Mouse (Mus musculus) kidney, postnatal 25 days (tissue): ENCODE results near the gene Hist1h4d.
"Not testable (repeated sequence)": the region's sequence is repeated elsewhere in the genome, so short reads cannot be mapped to it uniquely, and the experiment has no call there.

Experiments
- DNase-seq, 2 experiments: peaks; one replicate each; pipeline ENCODE4 v3.0.0; 2021; ENCODE audit warnings: mixed read lengths in 2 of 2

Gene Hist1h4d

DNA sequence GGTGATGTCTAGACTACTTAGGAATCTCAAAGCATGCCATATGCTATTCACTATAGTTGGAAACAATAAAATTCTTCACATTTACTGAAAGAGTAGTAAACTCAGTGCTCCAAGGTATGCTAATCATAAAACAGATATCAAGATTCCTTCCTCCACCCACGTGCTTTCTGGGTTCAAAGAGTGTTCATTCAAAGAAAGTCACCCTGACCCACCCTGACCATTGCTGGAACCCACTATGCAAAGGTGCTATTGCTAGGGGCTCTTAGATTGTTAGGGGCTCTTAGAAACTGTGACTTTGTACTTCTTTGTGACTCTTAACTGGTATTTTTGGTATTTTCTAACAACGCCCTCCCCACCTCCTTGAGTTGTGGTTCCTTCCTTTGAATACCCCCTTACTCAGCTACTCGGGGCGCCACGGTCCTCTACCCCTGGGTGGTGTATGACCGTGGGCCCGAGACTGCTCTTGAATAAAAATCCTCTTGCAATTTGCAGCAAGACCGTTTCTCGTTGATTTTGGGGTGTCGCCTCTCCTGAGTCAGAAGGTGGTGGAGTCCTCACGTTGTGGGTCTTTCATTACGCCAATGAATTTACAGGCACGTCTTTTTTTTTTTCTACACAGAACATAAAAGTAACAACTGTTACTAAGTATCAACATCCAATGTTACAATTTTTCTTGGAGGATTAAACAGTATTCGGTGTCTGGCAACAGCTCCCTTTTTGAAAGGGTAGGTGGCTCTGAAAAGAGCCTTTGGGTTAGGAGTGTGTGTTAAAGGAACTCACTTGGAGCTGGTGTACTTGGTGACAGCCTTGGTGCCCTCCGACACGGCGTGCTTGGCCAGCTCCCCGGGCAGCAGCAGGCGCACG is 8.1 kb upstream of the Hist1h4d start:
- not testable (repeated sequence) for DNase-seq

DNA sequence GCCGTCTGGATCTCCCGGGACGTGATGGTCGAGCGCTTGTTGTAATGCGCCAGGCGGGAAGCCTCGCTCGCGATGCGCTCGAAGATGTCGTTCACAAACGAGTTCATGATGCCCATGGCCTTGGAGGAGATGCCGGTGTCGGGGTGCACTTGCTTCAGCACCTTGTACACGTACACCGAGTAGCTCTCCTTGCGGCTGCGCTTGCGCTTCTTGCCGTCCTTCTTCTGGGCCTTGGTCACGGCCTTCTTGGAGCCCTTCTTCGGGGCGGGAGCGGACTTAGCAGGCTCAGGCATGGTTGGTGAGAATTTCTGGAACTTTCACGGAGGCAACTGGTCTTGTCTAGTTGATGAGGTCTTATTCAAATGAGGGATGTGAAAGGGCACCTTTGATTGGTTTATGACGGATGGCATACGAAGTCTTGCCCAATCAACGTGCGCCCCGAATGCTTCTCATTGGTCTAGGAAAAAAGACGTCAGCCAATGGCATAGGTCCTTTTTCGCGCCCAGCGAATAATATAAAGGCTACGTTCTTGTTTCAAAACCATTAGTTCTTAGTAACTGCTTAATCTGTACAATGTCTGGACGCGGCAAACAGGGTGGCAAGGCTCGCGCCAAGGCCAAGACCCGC is 7.4 kb upstream of the Hist1h4d start, which contains the start of the genes Hist1h2bf and Hist1h2ad:
Gene Hist1h2bf, minus strand, starts transcription at position 299 of the 627 bp plus-strand sequence.
Gene Hist1h2ad, plus strand, starts transcription at position 484 of the 627 bp plus-strand sequence.
- peak; percentile 90 to 94 for DNase-seq

DNA sequence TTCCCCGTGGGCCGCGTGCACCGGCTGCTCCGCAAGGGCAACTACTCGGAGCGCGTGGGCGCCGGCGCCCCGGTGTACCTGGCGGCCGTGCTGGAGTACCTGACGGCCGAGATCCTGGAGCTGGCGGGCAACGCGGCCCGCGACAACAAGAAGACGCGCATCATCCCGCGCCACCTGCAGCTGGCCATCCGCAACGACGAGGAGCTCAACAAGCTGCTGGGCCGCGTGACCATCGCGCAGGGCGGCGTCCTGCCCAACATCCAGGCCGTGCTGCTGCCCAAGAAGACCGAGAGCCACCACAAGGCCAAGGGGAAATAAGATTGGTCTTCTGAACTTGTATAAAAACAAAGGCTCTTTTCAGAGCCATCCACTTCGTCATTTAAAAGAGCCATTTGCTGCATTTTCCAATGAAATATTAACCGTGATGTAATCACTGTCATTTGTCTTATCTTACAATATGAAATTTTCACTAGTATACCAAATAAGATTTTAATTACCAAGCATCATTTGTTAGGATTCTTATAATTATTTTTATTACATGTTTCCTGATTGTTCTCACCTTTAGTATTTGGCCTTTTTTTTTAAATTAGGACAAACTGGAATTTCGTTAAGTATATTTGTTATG is 6.7 kb upstream of the Hist1h4d start:
- not testable (repeated sequence) for DNase-seq

DNA sequence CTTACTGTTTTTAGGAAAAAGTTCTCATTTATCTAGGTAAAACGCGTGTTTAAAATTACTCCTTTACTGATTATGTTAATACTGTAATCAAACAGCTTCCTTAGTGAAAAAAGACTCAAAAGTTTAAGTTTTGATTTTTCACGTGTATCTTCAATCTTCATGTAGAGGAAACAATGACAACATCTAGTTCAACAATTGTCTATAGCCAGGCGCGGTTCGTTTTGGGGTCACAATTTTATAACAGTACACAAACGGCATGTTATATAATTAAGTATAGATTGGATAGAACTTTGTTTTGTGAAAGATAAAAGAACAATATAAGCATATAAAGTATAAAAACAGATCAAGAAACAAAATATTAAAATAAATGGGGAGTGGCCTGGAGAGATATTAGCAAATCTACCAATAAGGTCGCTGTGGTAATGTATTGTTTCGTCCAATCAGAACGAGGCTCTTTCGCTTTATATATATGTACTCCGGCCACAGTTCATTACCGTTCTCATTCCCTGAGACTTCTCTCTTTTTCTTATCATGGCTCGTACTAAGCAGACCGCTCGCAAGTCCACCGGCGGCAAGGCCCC is 6.0 kb upstream of the Hist1h4d start, which contains the start of gene Hist1h3d:
Gene Hist1h3d, plus strand, starts transcription at position 493 of the 581 bp plus-strand sequence.
- no peak for DNase-seq

DNA sequence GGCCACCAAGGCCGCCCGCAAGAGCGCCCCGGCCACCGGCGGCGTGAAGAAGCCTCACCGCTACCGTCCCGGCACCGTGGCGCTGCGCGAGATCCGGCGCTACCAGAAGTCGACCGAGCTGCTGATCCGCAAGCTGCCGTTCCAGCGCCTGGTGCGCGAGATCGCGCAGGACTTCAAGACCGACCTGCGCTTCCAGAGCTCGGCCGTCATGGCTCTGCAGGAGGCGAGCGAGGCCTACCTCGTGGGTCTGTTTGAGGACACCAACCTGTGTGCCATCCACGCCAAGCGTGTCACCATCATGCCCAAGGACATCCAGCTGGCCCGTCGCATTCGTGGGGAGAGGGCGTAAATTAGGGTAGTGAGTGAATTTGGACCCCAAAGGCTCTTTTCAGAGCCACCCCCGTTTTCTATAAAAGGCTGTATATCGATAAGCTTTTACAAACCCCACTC is 5.5 kb upstream of the Hist1h4d start:
- not testable (repeated sequence) for DNase-seq

DNA sequence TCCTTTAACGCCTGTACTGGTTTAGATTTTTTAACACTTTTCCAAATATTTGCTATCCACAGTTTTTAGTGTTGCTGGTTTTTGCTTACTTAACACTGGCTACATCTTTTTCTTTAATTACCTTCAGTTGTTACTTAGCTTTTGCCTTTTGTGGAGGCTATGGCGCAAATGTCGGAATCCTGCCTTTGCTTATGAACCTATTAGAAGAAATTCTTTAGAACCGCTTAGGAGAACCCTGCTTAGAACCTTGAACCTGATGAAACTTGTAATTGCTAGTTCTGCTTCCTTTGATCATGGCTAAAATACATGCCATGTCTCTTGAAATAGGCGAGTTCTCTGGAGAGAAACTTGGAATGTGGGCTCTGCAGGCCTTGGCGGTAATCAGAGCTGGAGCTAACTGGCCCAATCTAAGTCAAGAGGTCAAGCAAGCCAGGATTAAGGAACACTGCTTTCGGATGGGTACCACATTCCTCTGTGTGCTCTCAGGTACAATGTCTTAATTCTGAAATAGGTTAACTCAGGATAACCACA is 5.0 kb upstream of the Hist1h4d start:
- no peak for DNase-seq

DNA sequence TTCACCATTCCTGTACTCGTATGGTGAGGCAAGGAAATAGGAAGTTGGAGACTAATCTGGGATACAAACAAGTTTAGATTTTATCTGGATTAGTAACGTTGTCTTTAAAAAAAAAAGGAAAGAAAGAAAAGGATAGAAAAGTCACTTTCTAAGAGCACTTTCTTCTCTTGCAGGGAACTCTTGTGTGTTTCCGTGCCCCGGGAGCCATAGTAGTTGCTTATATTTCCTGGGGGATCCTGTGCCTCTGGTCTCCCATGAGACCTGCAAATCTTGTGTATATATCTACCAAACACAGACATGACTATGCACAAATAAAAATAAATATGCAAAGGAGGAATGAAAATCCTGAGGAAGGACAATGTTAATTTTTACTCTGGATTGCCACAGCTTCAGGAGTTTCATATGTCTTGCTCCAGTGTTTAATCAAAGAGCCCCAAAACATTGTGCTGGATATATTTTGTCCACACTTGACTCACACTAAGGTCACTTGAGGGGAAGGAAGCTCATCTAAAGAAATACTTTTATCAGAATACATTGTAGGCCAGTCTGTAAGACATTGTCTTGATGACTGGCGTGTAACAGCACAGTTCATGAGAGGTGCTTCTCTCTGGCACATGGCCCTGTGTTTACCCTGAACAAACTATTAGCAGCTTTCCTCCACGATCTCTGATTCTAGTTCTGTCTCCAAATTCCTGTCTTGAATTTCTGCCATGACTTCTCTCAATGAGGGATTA is 4.3 kb upstream of the Hist1h4d start:
- no peak for DNase-seq

DNA sequence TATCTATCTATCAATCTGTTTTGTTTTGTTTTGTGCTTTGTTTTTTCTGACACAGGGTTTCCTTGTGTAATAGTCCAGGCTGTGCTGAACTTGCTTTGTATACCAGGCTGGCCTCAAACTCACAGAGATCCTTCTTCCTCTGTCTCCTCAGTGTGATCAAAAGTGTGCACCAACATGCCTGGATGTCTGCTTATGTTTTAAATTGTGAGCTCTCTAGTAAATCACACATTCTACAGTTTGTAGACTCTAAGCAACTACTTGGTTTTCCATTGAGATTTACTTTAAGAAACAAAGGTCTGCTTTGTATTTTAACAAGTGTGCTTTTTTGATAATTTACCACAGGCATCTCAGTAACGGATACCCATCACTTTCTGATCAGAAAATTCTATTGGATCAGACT is 3.6 kb upstream of the Hist1h4d start:
- DNase-seq, result no peak

DNA sequence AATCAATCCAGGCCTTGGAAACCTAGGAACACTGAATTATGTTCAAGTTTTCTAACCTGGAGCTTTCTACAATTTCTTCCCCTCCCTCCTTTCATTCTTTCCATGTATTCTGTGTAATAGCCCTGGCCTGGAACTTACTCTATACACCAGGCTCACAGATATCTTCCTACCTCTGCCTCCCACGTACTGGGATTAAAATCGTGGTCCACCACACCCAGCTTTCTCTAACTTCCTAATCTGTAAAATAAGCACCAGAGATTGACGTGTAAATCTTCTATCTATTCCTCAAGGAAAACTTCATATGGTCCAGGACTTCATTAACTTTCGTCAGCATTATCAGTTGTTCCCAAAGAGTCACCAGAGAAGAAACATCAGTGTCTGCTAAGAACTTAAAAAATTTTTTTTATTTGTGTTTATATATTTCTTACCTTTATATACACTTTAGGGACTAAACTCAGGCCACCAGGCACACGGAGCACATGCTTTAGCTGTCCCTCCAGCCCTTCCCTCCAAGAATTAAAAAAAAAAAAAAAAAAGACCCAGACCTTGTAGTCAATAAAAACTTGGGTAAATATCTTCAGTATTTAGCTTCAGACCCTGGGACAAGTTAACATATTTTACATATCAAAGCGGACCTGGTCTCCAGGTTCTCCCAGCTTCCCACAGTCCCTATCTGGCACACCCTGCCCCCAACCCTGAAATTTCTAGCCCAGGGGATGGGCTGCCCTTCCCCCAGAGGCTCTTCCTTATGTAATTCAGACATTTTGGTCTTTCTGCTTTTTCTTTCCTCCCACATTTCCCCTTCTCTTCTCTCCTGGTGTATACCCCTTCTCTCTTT is 1.0 kb downstream of the Hist1h4d start:
- no peak for DNase-seq

DNA sequence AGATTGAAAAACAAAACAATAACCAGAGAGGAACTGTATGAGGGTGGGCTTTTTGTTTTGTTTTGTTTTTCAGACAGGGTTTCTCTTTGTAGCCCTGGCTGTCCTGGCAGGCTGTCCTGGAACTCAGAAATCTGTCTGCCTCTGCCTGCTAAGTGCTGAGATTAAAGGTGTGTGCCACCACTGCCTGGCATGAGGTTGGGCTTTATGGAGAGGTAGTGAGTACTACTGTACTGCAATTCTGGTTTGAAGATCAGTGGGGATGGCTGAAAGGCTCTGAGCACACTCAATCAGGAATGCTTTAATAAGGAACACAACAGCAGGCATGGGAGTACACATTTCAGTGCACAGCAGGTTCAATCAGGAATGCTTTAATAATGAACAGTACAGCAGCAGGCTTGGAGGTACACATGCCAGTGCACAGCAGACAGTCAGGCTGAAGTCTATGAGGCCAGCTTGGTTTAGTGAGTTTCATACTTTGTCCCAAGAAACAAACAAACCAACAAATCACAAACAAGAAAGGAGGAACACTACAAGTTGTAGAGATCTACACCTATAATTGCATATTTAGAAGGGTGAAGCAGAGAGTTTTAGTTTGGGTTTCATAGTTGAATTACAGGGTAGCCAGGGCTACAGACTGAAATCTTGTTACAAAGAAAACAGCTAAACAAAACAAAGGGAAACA is 2.1 kb downstream of the Hist1h4d start:
- no peak for DNase-seq

DNA sequence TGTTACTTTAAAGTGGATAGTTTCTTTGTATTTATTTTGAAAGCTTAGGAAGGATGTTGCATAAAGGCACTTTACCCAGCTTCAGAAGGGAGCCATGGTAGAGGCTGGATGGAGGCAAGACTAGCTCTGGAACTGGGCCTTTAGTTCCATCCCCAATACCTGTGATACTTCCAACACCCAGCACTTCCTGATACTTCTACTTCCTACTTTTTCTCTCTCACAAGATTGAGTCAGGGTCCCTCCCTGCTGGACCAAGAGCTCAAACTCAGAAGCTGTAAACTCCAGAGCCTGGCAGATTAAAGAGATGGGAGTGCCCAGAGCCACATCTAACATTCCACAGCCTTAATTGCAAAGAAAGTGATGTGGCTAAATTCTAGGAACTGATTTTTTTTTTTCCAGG is 2.9 kb downstream of the Hist1h4d start:
- DNase-seq, result no peak

DNA sequence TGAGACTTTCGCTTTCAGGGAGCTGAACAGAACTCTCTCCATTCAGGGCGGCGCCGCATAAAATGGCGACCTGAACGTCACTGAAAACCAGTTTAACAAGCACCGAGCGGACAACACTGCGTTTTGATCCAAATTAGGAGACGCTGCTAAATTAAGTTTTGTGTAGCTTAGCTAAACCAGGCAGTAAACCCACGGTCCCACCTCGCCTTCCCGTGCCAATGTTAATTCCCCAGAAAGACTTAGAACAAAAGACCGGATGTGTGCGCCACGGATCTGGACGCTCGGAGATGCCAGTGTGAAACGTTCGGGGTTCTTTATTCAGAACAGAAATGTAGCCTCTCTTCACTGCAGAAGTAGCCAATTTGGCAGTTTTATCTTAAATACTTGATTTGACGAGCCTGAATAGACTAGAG is 3.6 kb downstream of the Hist1h4d start:
- DNase-seq, result peak; percentile 71 to 82

DNA sequence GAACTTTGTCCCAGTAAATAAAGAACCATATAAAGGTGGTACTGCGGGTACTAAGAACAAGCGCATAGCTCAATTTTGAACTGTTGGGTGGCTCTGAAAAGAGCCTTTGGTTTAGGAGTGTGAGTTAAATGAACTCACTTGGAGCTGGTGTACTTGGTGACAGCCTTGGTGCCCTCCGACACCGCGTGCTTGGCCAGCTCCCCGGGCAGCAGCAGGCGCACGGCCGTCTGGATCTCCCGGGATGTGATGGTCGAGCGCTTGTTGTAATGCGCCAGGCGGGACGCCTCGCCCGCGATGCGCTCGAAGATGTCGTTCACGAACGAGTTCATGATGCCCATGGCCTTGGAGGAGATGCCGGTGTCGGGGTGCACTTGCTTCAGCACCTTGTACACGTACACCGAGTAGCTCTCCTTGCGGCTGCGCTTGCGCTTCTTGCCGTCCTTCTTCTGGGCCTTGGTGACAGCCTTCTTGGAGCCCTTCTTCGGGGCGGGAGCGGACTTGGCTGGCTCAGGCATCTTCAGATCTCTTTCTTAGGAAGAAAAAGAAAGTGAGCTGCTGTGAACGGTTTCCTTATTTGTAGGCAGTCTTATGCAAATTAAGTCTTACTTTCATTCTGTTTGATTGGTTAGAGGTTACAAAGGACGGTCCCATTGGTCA is 4.2 kb downstream of the Hist1h4d start:
- peak; percentile 43 to 75 for DNase-seq

DNA sequence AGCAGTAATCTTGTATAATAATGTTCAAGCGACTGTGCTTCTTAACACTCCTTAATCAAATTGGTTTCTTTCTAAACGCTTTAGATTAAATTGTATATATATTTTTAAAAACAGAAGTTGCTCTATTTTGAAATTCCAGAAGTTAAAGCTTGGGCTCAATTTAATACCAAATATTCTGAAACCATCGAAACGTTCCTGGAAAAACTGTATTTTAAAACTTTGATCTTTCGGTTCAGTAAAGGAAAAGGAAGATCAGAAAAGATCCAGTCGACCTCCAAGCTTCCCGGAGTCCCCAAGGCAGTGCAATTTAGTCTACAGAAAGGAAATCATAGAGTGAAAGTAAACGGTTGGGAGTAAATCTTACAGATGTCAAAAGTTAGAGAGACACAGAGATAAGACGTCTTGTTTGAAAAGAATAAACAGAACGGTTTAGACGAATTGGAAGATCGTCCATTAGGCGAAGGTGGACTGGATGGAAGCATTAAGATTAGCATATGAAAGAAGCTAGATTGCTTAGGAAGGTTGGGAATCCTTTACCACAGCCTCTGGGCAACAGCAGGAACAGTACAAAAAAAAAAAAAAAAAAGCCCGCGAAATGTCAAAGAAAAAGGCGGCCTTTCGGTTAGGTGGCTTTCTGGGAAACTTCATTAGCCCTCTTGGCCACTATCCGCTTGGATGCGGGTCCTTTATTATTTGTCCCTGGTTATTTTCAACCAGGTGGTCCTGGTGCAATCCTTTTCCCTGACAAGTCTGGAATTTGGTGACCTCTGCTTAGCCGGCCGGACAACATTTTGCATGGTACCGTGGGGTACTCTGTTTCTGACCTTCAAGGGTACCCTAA is 4.9 kb downstream of the Hist1h4d start:
- no peak for DNase-seq

DNA sequence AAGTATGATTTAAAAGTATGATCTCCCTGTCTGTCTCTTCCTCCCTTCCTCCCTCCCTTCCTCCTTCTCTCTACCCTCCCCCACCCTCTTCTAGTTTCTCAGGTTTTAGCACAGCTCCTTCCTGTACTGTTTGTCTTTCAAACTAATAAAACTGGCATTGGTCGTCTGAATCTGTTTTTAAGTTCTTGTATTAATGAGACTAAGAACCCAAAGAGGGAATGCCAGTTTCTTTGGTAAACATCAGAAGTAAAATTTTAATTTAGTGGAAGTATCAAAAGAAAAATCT is 5.5 kb downstream of the Hist1h4d start:
- no peak for DNase-seq

DNA sequence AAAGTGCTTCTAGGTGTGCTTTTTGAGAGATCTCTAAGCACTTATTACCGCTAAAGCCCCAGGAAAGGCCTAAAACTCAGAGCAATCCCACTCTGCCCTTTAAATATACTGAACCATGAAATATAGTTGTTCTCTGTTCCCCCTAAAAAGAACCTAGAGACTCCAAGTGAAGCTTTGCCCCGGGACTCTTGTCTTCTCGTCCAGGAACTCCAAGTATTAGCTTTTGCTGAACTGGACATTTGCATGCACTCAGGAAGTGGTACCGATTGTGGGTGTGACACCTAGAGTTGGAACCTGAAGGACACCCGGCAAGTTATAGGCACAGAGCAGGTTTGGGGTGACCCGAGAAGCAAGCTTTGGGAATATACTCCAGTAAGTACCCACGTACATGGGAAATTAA is 9.8 kb downstream of the Hist1h4d start:
- DNase-seq, result no peak

DNA sequence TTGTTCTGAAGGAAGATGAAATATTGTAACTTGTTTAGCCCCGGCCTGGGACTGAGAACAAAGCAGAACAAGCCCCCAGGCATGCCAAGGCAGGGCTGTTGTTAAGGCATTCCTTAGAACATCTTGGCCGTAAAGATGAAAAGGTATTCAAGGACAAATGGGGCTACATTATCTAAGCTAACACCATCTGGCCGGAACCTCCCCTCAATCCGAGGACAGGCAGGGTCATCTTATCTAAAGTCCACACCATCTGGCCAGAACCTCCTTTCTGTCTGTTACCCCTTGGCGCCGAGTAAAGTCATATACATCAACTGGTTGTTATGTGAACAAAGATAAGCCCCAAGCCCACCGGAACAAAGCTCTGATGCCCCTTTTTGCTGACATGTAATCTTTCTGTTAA is 10.5 kb downstream of the Hist1h4d start:
- not testable (repeated sequence) for DNase-seq

DNA sequence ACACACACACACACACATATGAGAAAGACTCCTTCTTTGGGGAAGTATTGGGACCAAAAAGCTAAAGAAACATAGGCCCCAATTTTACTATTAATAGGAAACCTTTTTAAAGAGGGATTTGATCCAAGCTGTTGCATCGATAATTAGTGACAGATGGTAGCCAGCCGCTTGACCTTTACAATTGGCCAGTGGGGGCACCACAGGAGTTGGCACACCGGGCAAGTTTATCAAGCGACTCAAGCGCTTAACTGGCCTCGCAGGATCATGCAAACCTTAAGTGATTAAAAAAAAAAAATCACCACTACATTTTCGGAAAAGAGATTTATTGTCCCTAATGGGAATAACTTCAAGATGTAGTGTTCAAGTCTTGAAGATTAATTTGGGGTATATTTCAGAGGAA is 11.2 kb downstream of the Hist1h4d start:
- DNase-seq, result no peak
